Mouse (Mus musculus) forebrain, embryonic 13.5 days (tissue): ENCODE measurements around the gene Dop1a. TPM values are rescaled to one million over a fixed set of nuclear protein-coding genes. Genes with fewer than 3 reads are reported as not detected.

Source experiments
- ATAC-seq: fragments of 200-750 bp; cut with Nextera tagmentation; 2 replicates; pipeline ENCODE4 v1.8.0; 2017
- H3K27ac ChIP-seq: fragments of 300-500 bp; sonication (generic); 2 replicates; pipeline ENCODE4 v1.5.1; 2015; ENCODE audit warnings: inconsistent platforms, mild to moderate bottlenecking, moderate library complexity
- H3K27me3 ChIP-seq: fragments of 300-500 bp; sonication (generic); 2 replicates; pipeline ENCODE4 v1.6.1; 2015; ENCODE audit warnings: mild to moderate bottlenecking, inconsistent platforms
- H3K36me3 ChIP-seq: fragments of 300-500 bp; sonication (generic); 2 replicates; pipeline ENCODE4 v1.6.1; 2015; ENCODE audit warnings: mild to moderate bottlenecking, inconsistent platforms; ENCODE audit not compliant: poor library complexity, severe bottlenecking
- H3K4me1 ChIP-seq: fragments of 300-500 bp; sonication (generic); 2 replicates; pipeline ENCODE4 v1.6.1; 2015; ENCODE audit warnings: inconsistent platforms
- H3K4me2 ChIP-seq: fragments of 300-500 bp; sonication (generic); 2 replicates; pipeline ENCODE4 v1.6.1; 2015; ENCODE audit warnings: inconsistent platforms, mild to moderate bottlenecking, moderate library complexity
- H3K4me3 ChIP-seq: fragments of 300-500 bp; sonication (generic); 2 replicates; pipeline ENCODE4 v1.5.1; 2015; ENCODE audit warnings: mild to moderate bottlenecking, inconsistent platforms
- H3K9ac ChIP-seq: fragments of 300-500 bp; sonication (generic); 2 replicates; pipeline ENCODE4 v1.6.1; 2015; ENCODE audit warnings: mild to moderate bottlenecking, inconsistent platforms
- H3K9me3 ChIP-seq: fragments of 300-500 bp; sonication (generic); replicated peaks from 2 replicates; pipeline ENCODE4 v1.6.1; 2016; ENCODE audit warnings: inconsistent platforms
- WGBS: fragments of 180-500 bp; shearing (Covaris S2); methylation state at CpG from one replicate; pipeline ENCODE4 v1.1.7; 2015; 5-methylcytosine and 5-hydroxymethylcytosine counted together
- polyA plus RNA-seq: library from polyadenylated mRNA; unstranded; fragments of >200 nt; fragmentation: Nextera tagmentation; extraction: Ambion mirVana; gene quantifications from 2 replicates; pipeline ENCODE4 v1.2.1, GENCODE M21; 2015

Dop1a gene
- polyA plus RNA-seq, 1 experiment from 2014 or later: 24.4 TPM

- H3K4me2 ChIP-seq: peak overlapping the region; percentile 99
- H3K9me3 ChIP-seq: no peaks in the 10 kb centered on the region
- ATAC-seq: no peak
- no peaks in the 10 kb centered on the region for H3K27me3 ChIP-seq
- H3K27ac ChIP-seq: no peak overlapping the region
- peaks cover 27% of the 10 kb centered on the region for H3K36me3 ChIP-seq
- 0 out of 2 replicates have a peak overlapping the region, but pooled peaks have one; percentile 55 for H3K9ac ChIP-seq
- H3K4me1 ChIP-seq: peaks cover 16% of the 10 kb centered on the region
- WGBS: 72% methylated on average over 10 of the region's 10 CpGs
- H3K4me3 ChIP-seq: peak overlapping the region; percentile 75
Measured at GRCm38 (mm10) chr9:86570261-86570890, 103.4 kb downstream of the Dop1a start.

- WGBS: 15% methylated on average over 8 of the region's 8 CpGs
- no peak overlapping the region for H3K27ac ChIP-seq
- peak overlapping the region; percentile 99 for H3K4me2 ChIP-seq
- H3K36me3 ChIP-seq: peaks cover 22% of the 10 kb centered on the region
- H3K4me1 ChIP-seq: peaks cover 16% of the 10 kb centered on the region
- no peaks in the 10 kb centered on the region for H3K27me3 ChIP-seq
- H3K9me3 ChIP-seq: no peaks in the 10 kb centered on the region
- H3K4me3 ChIP-seq: peak overlapping the region; percentile 75
- H3K9ac ChIP-seq: peak overlapping the region; percentile 55
- ATAC-seq: no peak
Measured at GRCm38 (mm10) chr9:86570946-86571345, 104.0 kb downstream of the Dop1a start.

DNA sequence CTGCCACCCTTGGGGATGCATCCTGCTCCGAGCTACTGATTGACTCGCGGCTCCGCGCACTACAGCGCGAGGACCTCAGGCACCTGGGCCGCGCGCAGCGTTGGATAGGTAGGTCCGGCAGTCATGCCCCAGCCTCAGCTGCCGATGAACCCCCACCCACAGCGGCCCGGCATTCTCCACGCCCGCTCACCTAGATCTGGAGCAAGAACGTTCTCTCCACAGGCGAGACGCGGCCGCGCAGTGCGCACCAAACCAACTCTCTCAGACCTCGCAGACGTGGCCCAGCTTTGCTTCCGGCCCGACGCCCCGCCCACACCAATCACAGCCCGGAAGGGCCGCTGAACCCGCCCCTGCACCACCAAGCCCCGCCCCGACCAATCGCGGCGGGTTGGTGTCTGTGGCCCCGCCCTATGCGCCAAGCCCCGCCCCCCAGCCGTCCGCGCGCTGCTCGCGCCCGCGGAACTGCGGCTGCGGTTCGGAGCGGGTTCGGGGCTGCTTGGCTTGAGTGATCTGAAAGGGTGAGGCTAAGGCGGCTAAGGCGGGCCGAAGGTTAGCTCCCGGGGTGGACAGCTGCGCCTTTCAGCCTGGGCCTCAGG, 104.7 kb downstream of the Dop1a start, which contains the start of the genes Pgm3 and Rwdd2a:
Gene Pgm3 (minus strand): TSS at position 303 of the 596 bp plus-strand sequence.
Gene Rwdd2a (plus strand): TSS at position 452 of the 596 bp plus-strand sequence.
- Histone ChIP-seq H3K4me2 (peak within 1 kb of the TSS; percentile 99), H3K27me3 (no peaks in the 10 kb centered on the region), H3K4me1 (peaks cover 16% of the 10 kb centered on the region), H3K9ac (peak within 1 kb of the TSS; percentile 74), H3K36me3 (peaks cover 17% of the 10 kb centered on the region), H3K27ac (peak within 1 kb of the TSS; percentile 68; the same call in 1 of the 2 replicates), H3K9me3 (no peaks in the 10 kb centered on the region), H3K4me3 (peak within 1 kb of the TSS; percentile 75)
- WGBS: under 1% methylated on average over 59 of the region's 59 CpGs
- ATAC-seq: peak; percentile 98

- H3K9ac ChIP-seq: peak overlapping the region; percentile 69
- H3K4me1 ChIP-seq: peaks cover 16% of the 10 kb centered on the region
- H3K27ac ChIP-seq: no peak overlapping the region
- no peaks in the 10 kb centered on the region for H3K27me3 ChIP-seq
- peaks cover 12% of the 10 kb centered on the region for H3K36me3 ChIP-seq
- under 1% methylated on average over 25 of the region's 25 CpGs for WGBS
- H3K4me3 ChIP-seq: peak overlapping the region; percentile 75
- no peaks in the 10 kb centered on the region for H3K9me3 ChIP-seq
- peak overlapping the region; percentile 99 for H3K4me2 ChIP-seq
- no peak for ATAC-seq
Measured at GRCm38 (mm10) chr9:86572196-86572595, 105.2 kb downstream of the Dop1a start.

DNA sequence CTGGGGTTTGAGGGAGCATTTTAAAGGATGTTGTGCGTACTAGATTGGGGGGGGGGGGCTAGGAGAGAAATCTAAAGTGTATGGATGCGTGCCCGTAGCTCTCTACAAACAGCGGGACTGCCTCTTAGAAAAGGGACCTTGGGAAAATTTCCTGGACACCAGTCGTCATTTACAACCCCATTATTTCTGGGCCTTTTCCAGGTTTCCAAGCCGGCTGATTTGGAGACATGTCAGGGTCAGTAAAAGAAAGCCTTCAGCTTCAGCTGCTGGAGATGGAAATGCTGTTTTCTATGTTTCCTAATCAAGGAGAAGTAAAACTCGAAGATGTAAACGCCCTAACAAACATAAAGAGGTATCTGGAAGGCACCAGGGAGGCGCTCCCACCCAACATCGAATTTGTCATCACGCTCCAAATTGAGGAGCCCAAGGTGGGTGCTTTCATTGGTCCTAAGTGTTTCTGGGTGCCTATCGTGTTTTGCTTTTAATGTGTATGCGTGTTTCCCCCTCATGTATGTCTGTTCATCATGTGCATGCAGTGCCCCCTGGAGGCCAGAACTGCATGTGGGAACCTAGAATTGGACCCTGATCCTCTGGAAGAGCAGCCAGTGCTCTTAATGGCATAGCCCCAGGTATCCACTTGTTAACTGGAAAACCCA, 105.8 kb downstream of the Dop1a start:
- Histone ChIP-seq H3K4me2 (peak overlapping the region; percentile 99), H3K27ac (no peak overlapping the region), H3K4me1 (peaks cover 16% of the 10 kb centered on the region), H3K36me3 (peaks cover 12% of the 10 kb centered on the region), H3K4me3 (peak overlapping the region; percentile 75), H3K27me3 (no peaks in the 10 kb centered on the region), H3K9ac (peak overlapping the region; percentile 69), H3K9me3 (no peaks in the 10 kb centered on the region)
- 0 out of 2 replicates have a peak, but pooled peaks have one; percentile 20 for ATAC-seq
- WGBS: 6% methylated on average over 13 of the region's 13 CpGs

DNA sequence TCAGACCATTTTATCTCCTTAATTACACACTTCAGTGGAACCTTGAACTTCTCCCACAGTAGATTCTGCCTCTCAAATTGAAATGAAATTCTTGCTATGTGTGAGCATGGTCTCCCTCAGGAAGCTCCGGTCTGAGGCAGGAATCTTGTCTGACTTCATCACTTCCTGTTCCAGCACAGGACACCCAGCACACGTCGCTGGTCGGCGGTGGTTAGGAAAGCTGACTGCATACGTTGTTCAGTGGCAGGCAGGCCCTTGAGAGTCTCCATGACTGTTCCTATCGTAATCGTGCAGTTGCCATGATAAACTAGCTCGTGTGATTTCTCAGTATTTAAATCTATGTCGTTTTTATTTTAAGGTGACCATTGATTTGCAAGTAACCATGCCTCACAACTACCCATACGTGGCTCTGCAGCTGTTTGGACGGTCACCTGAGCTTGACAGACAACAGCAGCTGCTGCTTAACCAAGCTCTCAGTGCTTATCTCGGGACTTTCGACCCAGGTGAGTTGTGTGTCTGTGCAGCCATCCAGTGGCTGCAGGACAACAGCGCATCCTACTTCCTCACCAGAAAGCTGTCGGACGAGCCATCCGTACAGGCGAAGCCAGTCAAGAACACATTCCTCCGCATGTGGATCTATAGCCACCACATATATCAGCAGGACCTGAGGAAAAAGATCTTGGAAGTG, 106.8 kb downstream of the Dop1a start:
- H3K27ac ChIP-seq: no peak overlapping the region
- H3K4me2 ChIP-seq: no peak overlapping the region
- 86% methylated on average over 20 of the region's 20 CpGs for WGBS
- no peak for ATAC-seq
- H3K27me3 ChIP-seq: no peaks in the 10 kb centered on the region
- peaks cover 16% of the 10 kb centered on the region for H3K4me1 ChIP-seq
- no peaks in the 10 kb centered on the region for H3K9me3 ChIP-seq
- peaks cover 9% of the 10 kb centered on the region for H3K36me3 ChIP-seq
- H3K9ac ChIP-seq: no peak overlapping the region
- H3K4me3 ChIP-seq: no peak overlapping the region

DNA sequence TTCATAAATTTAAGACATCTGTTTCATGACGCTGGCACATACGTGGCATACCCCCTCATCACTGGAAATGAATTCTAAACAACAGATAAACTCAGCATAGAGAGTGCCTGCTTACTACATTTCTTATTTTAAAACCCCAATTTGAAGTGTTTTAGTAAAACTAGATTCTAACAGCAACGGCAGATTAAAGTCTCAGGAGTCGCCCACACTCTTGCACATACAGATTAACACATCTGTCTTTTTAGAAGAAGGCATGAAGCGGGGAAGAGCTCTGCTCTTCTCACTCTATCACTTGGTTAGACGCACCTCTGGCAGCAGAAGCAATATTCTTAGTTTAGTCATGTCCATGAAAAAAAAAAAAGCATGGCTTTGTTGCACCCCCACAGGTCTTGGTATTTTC, 108.2 kb downstream of the Dop1a start:
- no peaks in the 10 kb centered on the region for H3K9me3 ChIP-seq
- H3K27me3 ChIP-seq: no peaks in the 10 kb centered on the region
- no peaks in the 10 kb centered on the region for H3K36me3 ChIP-seq
- WGBS: 88% methylated on average over 6 of the region's 6 CpGs
- no peak overlapping the region for H3K27ac ChIP-seq
- no peak for ATAC-seq
- H3K4me3 ChIP-seq: no peak overlapping the region
- H3K4me1 ChIP-seq: peaks cover 15% of the 10 kb centered on the region
- H3K9ac ChIP-seq: no peak overlapping the region
- H3K4me2 ChIP-seq: no peak overlapping the region

DNA sequence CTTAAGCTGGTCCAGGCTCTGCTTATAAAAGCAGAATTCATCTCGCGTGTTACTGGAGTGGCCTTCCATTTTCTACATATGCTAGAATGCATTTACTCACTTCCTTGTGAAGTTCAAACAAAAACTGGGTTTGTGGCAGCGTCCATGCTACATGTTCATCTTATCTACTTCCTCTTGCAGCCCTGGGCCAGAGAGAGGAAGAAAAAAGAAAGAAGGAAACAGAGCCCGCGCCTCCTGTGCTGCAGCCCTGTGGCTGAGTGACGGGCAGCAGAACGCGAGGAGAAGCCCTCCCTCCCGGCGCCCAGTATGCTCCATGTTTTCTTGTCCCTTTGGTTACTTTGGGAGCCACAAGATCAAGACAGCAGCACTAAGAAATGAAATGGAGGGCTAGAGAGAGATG, 112.7 kb downstream of the Dop1a start:
- no peak overlapping the region for H3K27ac ChIP-seq
- no peak overlapping the region for H3K4me2 ChIP-seq
- H3K36me3 ChIP-seq: no peaks in the 10 kb centered on the region
- H3K9me3 ChIP-seq: no peaks in the 10 kb centered on the region
- no peak for ATAC-seq
- WGBS: 92% methylated on average over 10 of the region's 10 CpGs
- no peaks in the 10 kb centered on the region for H3K4me1 ChIP-seq
- no peaks in the 10 kb centered on the region for H3K27me3 ChIP-seq
- no peak overlapping the region for H3K9ac ChIP-seq
- no peak overlapping the region for H3K4me3 ChIP-seq

DNA sequence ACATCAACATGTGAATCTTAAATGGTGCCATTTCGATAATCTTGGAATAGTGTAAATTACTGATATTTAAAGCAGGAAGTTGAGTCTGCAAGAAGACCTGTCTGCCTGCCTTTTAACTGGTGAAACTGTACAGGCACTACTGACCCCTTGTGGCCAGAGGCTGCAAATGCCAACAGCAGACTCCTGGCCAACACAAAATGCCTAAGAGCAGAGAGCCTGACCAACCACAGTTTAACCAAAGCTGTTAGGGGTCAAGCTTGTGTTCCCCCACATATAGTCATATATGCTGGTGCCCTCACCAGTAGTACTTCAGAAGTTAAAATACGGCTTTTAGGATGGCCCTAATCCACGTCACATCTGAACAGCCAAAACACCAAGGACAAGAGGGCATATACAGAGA, 116.8 kb downstream of the Dop1a start:
- no peak overlapping the region for H3K4me2 ChIP-seq
- H3K4me3 ChIP-seq: no peak overlapping the region
- no peaks in the 10 kb centered on the region for H3K9me3 ChIP-seq
- no peak overlapping the region for H3K27ac ChIP-seq
- peak; percentile 73 for ATAC-seq
- 53% methylated on average over 3 of the region's 3 CpGs for WGBS
- no peaks in the 10 kb centered on the region for H3K4me1 ChIP-seq
- no peaks in the 10 kb centered on the region for H3K27me3 ChIP-seq
- no peaks in the 10 kb centered on the region for H3K36me3 ChIP-seq
- H3K9ac ChIP-seq: no peak overlapping the region

GRCm38 (mm10) chr9:86587019-86587795, 120.3 kb downstream of the Dop1a start:
- Histone ChIP-seq H3K4me2 (no peak overlapping the region), H3K27me3 (no peaks in the 10 kb centered on the region), H3K9me3 (no peaks in the 10 kb centered on the region), H3K36me3 (no peaks in the 10 kb centered on the region), H3K9ac (no peak overlapping the region), H3K4me1 (no peaks in the 10 kb centered on the region), H3K27ac (no peak overlapping the region), H3K4me3 (no peak overlapping the region)
- WGBS: 92% methylated on average over 11 of the region's 11 CpGs
- ATAC-seq: no peak
